Mouse (Mus musculus): ENCODE measurements around the gene Slc1a3. TPM values are rescaled to one million over a fixed set of nuclear protein-coding genes. Genes with fewer than 3 reads are reported as not detected.
"Not testable (repeated sequence)": the region's sequence is repeated elsewhere in the genome, so short reads cannot be mapped to it uniquely, and the experiment has no call there.

Gene Slc1a3
- polyA plus RNA-seq, 1 experiment from 2014 or later: 0.47 TPM

DNA sequence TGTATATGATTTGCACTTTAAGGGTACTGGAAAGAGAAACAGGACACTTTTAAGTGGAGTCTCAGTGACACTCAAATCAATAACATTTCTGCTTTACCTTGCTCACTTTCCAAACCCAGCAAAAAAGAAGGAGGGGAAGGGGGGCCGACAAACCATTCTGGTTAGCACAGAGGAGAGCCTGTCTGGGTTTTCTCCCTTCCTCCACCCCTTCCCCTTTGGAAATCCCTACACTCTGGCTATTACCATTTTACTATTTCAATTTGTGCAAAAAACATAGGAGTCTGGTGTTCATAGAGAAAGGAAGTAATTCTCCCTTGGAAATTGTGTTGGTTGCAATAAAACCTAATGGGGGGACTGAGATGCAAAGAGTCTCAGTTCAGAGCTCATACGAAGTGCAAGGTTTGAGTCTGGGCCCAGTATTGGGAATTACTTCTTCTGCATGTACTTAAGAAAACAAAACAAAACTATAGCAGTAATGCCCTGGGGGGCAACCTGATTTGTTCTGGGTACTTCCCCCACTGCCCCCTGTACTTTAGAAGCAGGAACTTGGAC, 1.9 kb upstream of the Slc1a3 start:
- H3K27me3 ChIP-seq (ENCODE audit: control insufficient read depth, insufficient read depth, low read depth, low read length): peaks cover 11% of the 10 kb centered on the region
- H3K9me3 ChIP-seq (replicated peaks; ENCODE audit: control insufficient read depth, low read length): no peaks in the 10 kb centered on the region
- H3K4me1 ChIP-seq (ENCODE audit: control insufficient read depth, low read depth, low read length): peaks cover 3% of the 10 kb centered on the region
- ATAC-seq (ENCODE audit: low read depth): no peak
- H3K36me3 ChIP-seq (ENCODE audit: control insufficient read depth, insufficient read depth): no peaks in the 10 kb centered on the region
- no peak overlapping the region for H3K4me2 ChIP-seq (ENCODE audit: low read depth, low read length)
- no peak overlapping the region for H3K9ac ChIP-seq (ENCODE audit: low read depth, low read length)
- H3K4me3 ChIP-seq (ENCODE audit: low read depth, low read length): no peak overlapping the region
- WGBS (ENCODE audit: insufficient replicate concordance): 63% methylated on average over 2 of the region's 2 CpGs
- H3K27ac ChIP-seq (ENCODE audit: low read length): no peak overlapping the region

DNA sequence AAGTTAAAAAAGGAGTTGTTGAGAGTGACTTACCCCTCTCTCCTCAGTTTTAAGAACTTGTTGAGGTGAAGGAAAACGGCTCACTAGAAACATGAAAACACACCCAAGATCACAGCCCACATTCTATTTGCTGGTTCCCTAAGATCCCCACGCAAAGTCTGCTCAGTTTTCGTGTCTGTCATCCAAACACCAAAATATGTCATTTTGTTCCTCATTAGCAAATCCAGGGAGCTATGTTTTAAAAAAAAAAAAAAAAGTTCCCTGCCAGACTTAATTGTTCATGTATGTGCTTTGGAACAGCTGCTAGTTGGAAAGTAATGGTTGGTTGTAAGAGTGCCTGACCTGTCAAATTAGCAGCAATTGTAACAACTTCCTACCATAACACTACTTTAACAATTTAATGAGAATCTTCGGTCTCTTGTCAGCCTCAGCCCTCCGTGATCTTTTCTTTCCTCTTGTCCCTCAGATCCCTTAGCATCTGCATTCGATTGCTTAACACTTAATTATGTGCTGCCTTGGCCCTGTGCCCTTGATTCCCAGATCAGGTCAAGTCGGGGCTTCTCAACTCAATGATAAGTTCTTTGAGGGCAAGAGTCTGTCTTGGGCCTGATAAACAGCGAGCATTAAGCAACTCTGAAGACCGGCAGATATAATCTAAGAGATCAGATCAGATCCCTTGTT, 1.2 kb upstream of the Slc1a3 start:
- 35% methylated on average over 9 of the region's 9 CpGs for WGBS (ENCODE audit: insufficient replicate concordance)
- H3K9ac ChIP-seq (ENCODE audit: low read depth, low read length): no peak overlapping the region
- ATAC-seq (ENCODE audit: low read depth): no peak

DNA sequence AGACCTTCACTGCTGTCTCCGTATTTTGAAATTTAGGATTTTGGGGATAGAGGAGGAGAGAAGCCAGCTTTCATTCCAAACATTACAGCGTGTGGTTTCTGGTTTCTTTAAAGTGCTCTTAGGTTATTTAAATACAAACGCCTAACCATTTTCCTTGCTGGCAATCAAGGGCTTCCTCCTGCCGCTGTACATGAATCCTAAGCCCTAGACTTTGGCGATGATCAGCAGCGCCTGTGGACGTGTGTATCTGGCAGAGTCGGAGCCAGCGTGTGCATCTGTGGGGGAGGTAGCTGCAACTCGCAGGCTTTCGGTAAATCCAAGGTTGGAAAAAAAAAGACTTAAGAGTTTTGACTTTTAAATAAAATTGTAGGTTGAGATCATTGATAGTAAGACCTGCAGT, 986 bp downstream of the Slc1a3 start:
- H3K36me3 ChIP-seq (ENCODE audit: control insufficient read depth, insufficient read depth): no peaks in the 10 kb centered on the region
- no peak overlapping the region for H3K9ac ChIP-seq (ENCODE audit: low read depth, low read length)
- H3K4me2 ChIP-seq (ENCODE audit: low read depth, low read length): peak overlapping the region; percentile 85
- peak overlapping the region; percentile 65 for H3K4me3 ChIP-seq (ENCODE audit: low read depth, low read length)
- 5% methylated on average over 11 of the region's 11 CpGs for WGBS (ENCODE audit: insufficient replicate concordance)
- peaks cover 11% of the 10 kb centered on the region for H3K27me3 ChIP-seq (ENCODE audit: control insufficient read depth, insufficient read depth, low read depth, low read length)
- peaks cover 3% of the 10 kb centered on the region for H3K4me1 ChIP-seq (ENCODE audit: control insufficient read depth, low read depth, low read length)
- no peak for ATAC-seq (ENCODE audit: low read depth)
- H3K27ac ChIP-seq (ENCODE audit: low read length): no peak overlapping the region
- no peaks in the 10 kb centered on the region for H3K9me3 ChIP-seq (replicated peaks; ENCODE audit: control insufficient read depth, low read length)

More for the DNA sequence above, 1.2 kb upstream of the Slc1a3 start:
- H3K36me3 ChIP-seq (ENCODE audit: control insufficient read depth, insufficient read depth): no peaks in the 10 kb centered on the region
- H3K27me3 ChIP-seq (ENCODE audit: control insufficient read depth, insufficient read depth, low read depth, low read length): peaks cover 11% of the 10 kb centered on the region
- H3K4me2 ChIP-seq (ENCODE audit: low read depth, low read length): no peak overlapping the region
- no peak overlapping the region for H3K27ac ChIP-seq (ENCODE audit: low read length)
- peaks cover 3% of the 10 kb centered on the region for H3K4me1 ChIP-seq (ENCODE audit: control insufficient read depth, low read depth, low read length)
- no peak overlapping the region for H3K4me3 ChIP-seq (ENCODE audit: low read depth, low read length)
- H3K9me3 ChIP-seq (replicated peaks; ENCODE audit: control insufficient read depth, low read length): no peaks in the 10 kb centered on the region

DNA sequence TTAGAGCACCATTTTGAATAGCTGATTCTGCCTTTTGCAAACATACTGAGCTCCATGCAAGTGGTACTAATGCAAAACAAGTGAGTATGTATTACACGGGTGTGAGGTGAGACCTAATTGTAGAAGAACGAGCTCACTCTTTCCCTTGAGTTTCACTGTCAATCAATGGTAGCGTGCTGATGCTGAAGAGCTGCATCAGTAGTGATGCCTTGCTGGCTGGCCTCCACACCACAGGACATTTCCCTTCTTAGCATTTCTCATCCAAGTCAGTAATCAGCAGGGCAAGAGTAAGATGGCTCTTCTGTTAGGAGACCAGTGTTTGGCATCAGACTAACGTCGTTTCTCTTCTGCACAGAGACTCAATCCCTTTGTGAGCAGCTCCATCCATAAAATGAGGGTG, 4.0 kb downstream of the Slc1a3 start:
- no peak overlapping the region for H3K27ac ChIP-seq (ENCODE audit: low read length)
- H3K27me3 ChIP-seq (ENCODE audit: control insufficient read depth, insufficient read depth, low read depth, low read length): peaks cover 11% of the 10 kb centered on the region
- ATAC-seq (ENCODE audit: low read depth): no peak
- H3K9me3 ChIP-seq (replicated peaks; ENCODE audit: control insufficient read depth, low read length): no peaks in the 10 kb centered on the region
- no peak overlapping the region for H3K9ac ChIP-seq (ENCODE audit: low read depth, low read length)
- peaks cover 3% of the 10 kb centered on the region for H3K4me1 ChIP-seq (ENCODE audit: control insufficient read depth, low read depth, low read length)
- no peak overlapping the region for H3K4me2 ChIP-seq (ENCODE audit: low read depth, low read length)
- WGBS (ENCODE audit: insufficient replicate concordance): 67% methylated on average over 5 of the region's 5 CpGs
- H3K36me3 ChIP-seq (ENCODE audit: control insufficient read depth, insufficient read depth): no peaks in the 10 kb centered on the region
- H3K4me3 ChIP-seq (ENCODE audit: low read depth, low read length): no peak overlapping the region

DNA sequence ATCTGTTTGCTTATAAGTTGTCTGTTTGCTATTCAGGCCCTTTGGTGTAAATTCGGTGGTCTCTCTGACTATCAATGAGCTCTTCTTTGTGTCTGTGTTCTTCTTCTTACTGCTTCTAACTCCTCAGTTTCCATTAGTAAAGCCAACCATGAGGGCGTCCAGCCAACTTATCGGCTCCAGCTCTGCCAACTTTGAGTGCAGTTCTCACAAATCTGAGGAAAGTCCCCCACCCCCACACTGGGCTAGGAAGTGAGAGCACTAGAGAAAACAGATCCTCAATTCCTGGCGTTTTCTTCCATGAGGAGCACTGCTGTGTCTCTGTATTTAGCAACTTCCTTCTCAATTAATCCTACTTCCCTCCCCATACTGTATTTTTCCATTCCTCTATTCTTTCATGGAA, 4.4 kb downstream of the Slc1a3 start:
- Histone ChIP-seq H3K36me3 (ENCODE audit: control insufficient read depth, insufficient read depth) (no peaks in the 10 kb centered on the region), H3K9ac (ENCODE audit: low read depth, low read length) (no peak overlapping the region), H3K4me2 (ENCODE audit: low read depth, low read length) (no peak overlapping the region), H3K4me1 (ENCODE audit: control insufficient read depth, low read depth, low read length) (peaks cover 3% of the 10 kb centered on the region), H3K4me3 (ENCODE audit: low read depth, low read length) (no peak overlapping the region), H3K9me3 (replicated peaks; ENCODE audit: control insufficient read depth, low read length) (no peaks in the 10 kb centered on the region), H3K27me3 (ENCODE audit: control insufficient read depth, insufficient read depth, low read depth, low read length) (peaks cover 11% of the 10 kb centered on the region), H3K27ac (ENCODE audit: low read length) (no peak overlapping the region)
- no peak for ATAC-seq (ENCODE audit: low read depth)
- WGBS (ENCODE audit: insufficient replicate concordance): 53% methylated on average over 4 of the region's 4 CpGs

DNA sequence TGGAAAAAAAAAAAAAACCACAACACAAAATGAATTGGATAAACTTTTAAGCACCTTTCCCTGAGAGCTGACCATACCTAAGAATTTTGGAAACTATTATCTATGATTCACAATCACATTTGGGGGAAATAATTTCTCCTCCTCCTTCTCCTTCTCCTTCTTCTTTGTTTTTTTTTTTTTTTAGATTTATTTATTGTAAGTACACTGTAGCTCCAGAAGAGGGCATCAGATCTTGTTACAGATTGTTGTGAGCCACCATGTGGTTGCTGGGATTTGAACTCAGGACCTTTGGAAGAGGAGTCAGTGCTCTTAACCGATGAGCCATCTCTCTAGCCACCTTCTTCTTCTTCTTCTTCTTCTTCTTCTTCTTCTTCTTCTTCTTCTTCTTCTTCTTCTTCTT, 5.0 kb downstream of the Slc1a3 start:
- not testable (repeated sequence) for H3K4me1 ChIP-seq (ENCODE audit: control insufficient read depth, low read depth, low read length); H3K4me3 ChIP-seq (ENCODE audit: low read depth, low read length); H3K36me3 ChIP-seq (ENCODE audit: control insufficient read depth, insufficient read depth); H3K4me2 ChIP-seq (ENCODE audit: low read depth, low read length); H3K9ac ChIP-seq (ENCODE audit: low read depth, low read length); H3K27ac ChIP-seq (ENCODE audit: low read length); ATAC-seq (ENCODE audit: low read depth); H3K9me3 ChIP-seq (replicated peaks; ENCODE audit: control insufficient read depth, low read length)
- peaks cover 11% of the 10 kb centered on the region for H3K27me3 ChIP-seq (ENCODE audit: control insufficient read depth, insufficient read depth, low read depth, low read length)
- WGBS (ENCODE audit: insufficient replicate concordance): 65% methylated on average over 1 of the region's 1 CpGs

DNA sequence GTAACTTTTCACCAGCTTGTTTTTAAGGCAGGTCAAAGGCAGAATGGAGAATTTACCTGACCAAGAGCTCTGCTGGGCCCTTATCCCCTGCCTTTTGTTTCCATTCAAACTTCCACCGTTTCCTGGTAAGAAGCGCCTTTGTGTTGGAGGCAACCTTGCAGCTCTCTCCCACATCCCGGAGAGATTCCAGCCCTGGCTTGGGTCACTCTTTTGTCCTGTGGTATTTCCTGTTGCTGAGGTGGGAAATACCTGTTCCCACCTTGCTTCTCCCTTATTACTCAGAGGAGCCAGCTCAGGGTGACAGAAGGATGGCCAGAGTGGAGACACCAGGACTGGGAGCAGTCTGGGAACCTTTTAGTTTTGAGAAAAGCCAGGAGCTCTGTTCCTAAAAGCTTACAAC, 12.6 kb downstream of the Slc1a3 start:
- no peak overlapping the region for H3K4me2 ChIP-seq (ENCODE audit: low read depth, low read length)
- no peaks in the 10 kb centered on the region for H3K36me3 ChIP-seq (ENCODE audit: control insufficient read depth, insufficient read depth)
- ATAC-seq (ENCODE audit: low read depth): no peak
- no peaks in the 10 kb centered on the region for H3K4me1 ChIP-seq (ENCODE audit: control insufficient read depth, low read depth, low read length)
- WGBS (ENCODE audit: insufficient replicate concordance): 65% methylated on average over 3 of the region's 3 CpGs
- H3K27me3 ChIP-seq (ENCODE audit: control insufficient read depth, insufficient read depth, low read depth, low read length): no peaks in the 10 kb centered on the region
- no peak overlapping the region for H3K27ac ChIP-seq (ENCODE audit: low read length)
- no peak overlapping the region for H3K9ac ChIP-seq (ENCODE audit: low read depth, low read length)
- no peaks in the 10 kb centered on the region for H3K9me3 ChIP-seq (replicated peaks; ENCODE audit: control insufficient read depth, low read length)
- H3K4me3 ChIP-seq (ENCODE audit: low read depth, low read length): no peak overlapping the region

DNA sequence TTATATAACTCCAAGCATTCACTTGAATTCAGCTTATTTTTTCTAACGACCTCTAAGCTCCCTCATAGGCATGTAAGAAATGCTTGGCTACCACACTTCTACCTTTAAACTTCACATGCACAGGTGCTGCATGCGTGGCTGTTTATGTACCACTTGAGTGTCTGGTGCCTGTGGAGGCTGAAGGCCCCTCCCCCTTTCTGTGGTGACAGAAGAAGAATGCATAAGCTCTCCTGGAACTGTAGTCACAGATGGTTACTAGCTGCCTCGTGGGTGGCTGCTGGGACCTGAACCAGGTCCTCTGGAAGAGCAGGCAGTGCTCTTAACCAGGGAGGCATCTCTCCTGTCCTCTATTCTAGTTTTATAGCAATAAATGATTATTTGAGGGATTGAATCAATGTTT, 13.1 kb downstream of the Slc1a3 start:
- no peaks in the 10 kb centered on the region for H3K9me3 ChIP-seq (replicated peaks; ENCODE audit: control insufficient read depth, low read length)
- H3K27me3 ChIP-seq (ENCODE audit: control insufficient read depth, insufficient read depth, low read depth, low read length): no peaks in the 10 kb centered on the region
- H3K4me2 ChIP-seq (ENCODE audit: low read depth, low read length): no peak overlapping the region
- H3K36me3 ChIP-seq (ENCODE audit: control insufficient read depth, insufficient read depth): no peaks in the 10 kb centered on the region
- no peak overlapping the region for H3K4me3 ChIP-seq (ENCODE audit: low read depth, low read length)
- no peak overlapping the region for H3K9ac ChIP-seq (ENCODE audit: low read depth, low read length)
- ATAC-seq (ENCODE audit: low read depth): no peak
- no peak overlapping the region for H3K27ac ChIP-seq (ENCODE audit: low read length)
- 49% methylated on average over 3 of the region's 3 CpGs for WGBS (ENCODE audit: insufficient replicate concordance)
- no peaks in the 10 kb centered on the region for H3K4me1 ChIP-seq (ENCODE audit: control insufficient read depth, low read depth, low read length)

DNA sequence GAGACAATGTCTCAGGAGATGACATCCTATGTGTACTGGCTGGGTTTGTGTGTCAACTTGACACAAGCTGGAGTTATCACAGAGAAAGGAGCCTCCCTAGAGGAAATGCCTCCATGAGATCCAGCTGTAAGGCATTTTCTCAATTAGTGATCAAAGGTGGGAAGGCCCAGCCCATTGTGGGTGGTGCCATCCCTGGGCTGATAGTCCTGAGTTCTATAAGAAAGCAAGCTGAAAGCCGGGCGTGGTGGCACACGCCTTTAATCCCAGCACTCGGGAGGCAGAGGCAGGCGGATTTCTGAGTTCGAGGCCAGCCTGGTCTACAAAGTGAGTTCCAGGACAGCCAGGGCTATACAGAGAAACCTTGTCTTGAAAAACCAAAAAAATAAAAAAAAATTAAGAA, 20.4 kb downstream of the Slc1a3 start:
- WGBS (ENCODE audit: insufficient replicate concordance): 55% methylated on average over 6 of the region's 6 CpGs
- not testable (repeated sequence) for H3K4me1 ChIP-seq (ENCODE audit: control insufficient read depth, low read depth, low read length); ATAC-seq (ENCODE audit: low read depth); H3K36me3 ChIP-seq (ENCODE audit: control insufficient read depth, insufficient read depth); H3K9ac ChIP-seq (ENCODE audit: low read depth, low read length); H3K27ac ChIP-seq (ENCODE audit: low read length); H3K27me3 ChIP-seq (ENCODE audit: control insufficient read depth, insufficient read depth, low read depth, low read length); H3K4me3 ChIP-seq (ENCODE audit: low read depth, low read length); H3K9me3 ChIP-seq (replicated peaks; ENCODE audit: control insufficient read depth, low read length); H3K4me2 ChIP-seq (ENCODE audit: low read depth, low read length)
